Mouse (Mus musculus): ENCODE measurements around the gene Cacna2d3.

- TF ChIP-seq EP300 (IDR thresholded peaks at IDR 0.05; ENCODE audit: low read depth) (no peak), CTCF (IDR thresholded peaks at IDR 0.05; ENCODE audit: low read depth) (no peak)
Measured at GRCm38 (mm10) chr14:29179397-29179888, 542.2 kb downstream of the Cacna2d3 start.

Measured in liver, postnatal 0 days (tissue).